Mouse (Mus musculus): Measurements from ENCODE around the gene Nphp4.

DNA sequence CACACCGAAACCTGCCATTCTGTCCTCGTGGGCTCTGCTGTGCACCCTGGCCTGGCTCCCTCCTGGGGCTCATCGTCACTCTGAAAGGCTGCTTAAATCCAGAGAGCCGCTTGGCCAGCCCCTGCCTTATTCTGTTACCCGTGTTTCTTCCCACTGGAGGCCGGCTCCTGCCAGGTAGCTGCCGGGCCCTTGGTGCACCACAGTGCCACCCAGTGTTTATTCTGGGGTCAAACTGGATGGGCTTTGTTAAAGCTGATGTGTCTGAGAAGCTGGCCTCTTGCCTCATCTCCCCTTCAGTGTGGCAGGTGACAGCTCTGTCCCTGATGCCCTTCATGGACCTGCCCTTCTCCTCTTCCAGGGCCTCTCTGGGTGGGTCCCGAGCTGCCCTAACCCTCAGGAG lies 70.0 kb downstream of the Nphp4 start:
- peak; percentile 23 for TF ChIP-seq CTCF (IDR thresholded peaks at IDR 0.05; ENCODE audit: low read depth)
- TF ChIP-seq EP300 (IDR thresholded peaks at IDR 0.05; ENCODE audit: low read depth): no peak

All from heart, postnatal 0 days (tissue).